Mouse (Mus musculus): ENCODE data around the gene Slc1a2. TPM values are rescaled to one million over a fixed set of nuclear protein-coding genes. Genes with fewer than 3 reads are reported as not detected.

Slc1a2 gene
- polyA plus RNA-seq (2015; fragmentation: Nextera tagmentation; extraction: Ambion mirVana), result 16.2 and 18.3 TPM in 2 replicates

- H3K9ac ChIP-seq (ENCODE audit: low read depth, low read length), result peak within 1 kb of the TSS; percentile 90
- H3K4me1 ChIP-seq (ENCODE audit: control insufficient read depth, insufficient read depth, low read depth, low read length), result peaks cover 28% of the 10 kb centered on the region
- ATAC-seq, result peak; percentile 46
- H3K4me3 ChIP-seq (ENCODE audit: low read length), result peak within 1 kb of the TSS; percentile 74
- H3K36me3 ChIP-seq (ENCODE audit: control insufficient read depth, insufficient read depth, low read length), result no peaks in the 10 kb centered on the region
- no peaks in the 10 kb centered on the region for H3K9me3 ChIP-seq (ENCODE audit: control insufficient read depth, low read length)
- H3K4me2 ChIP-seq (ENCODE audit: low read length), result peak within 1 kb of the TSS; percentile 93
- H3K27me3 ChIP-seq (replicated peaks; ENCODE audit: control insufficient read depth, insufficient read depth, low read length), result no peaks in the 10 kb centered on the region
- peak within 1 kb of the TSS; percentile 94 for H3K27ac ChIP-seq (ENCODE audit: low read depth, low read length)
- under 1% methylated on average over 20 of the region's 20 CpGs for WGBS
Measured at GRCm38 (mm10) chr2:102658163-102658660, at the start of gene Slc1a2. Slc1a2 (plus strand) TSS chr2:102658659.

- Histone ChIP-seq H3K9ac (ENCODE audit: low read depth, low read length) (no peak overlapping the region), H3K27ac (ENCODE audit: low read depth, low read length) (no peak overlapping the region), H3K9me3 (ENCODE audit: control insufficient read depth, low read length) (no peaks in the 10 kb centered on the region), H3K4me2 (ENCODE audit: low read length) (no peak overlapping the region), H3K27me3 (replicated peaks; ENCODE audit: control insufficient read depth, insufficient read depth, low read length) (no peaks in the 10 kb centered on the region), H3K36me3 (ENCODE audit: control insufficient read depth, insufficient read depth, low read length) (no peaks in the 10 kb centered on the region), H3K4me3 (ENCODE audit: low read length) (no peak overlapping the region), H3K4me1 (ENCODE audit: control insufficient read depth, insufficient read depth, low read depth, low read length) (no peaks in the 10 kb centered on the region)
- 92% methylated on average over 4 of the region's 4 CpGs for WGBS
- no peak for ATAC-seq
Measured at GRCm38 (mm10) chr2:102610485-102610884, 48.0 kb upstream of the Slc1a2 start.

GRCm38 (mm10) chr2:102616637-102617036, 41.8 kb upstream of the Slc1a2 start:
- ATAC-seq, result no peak
- Histone ChIP-seq H3K36me3 (ENCODE audit: control insufficient read depth, insufficient read depth, low read length) (no peaks in the 10 kb centered on the region), H3K4me3 (ENCODE audit: low read length) (no peak overlapping the region), H3K27ac (ENCODE audit: low read depth, low read length) (no peak overlapping the region), H3K4me2 (ENCODE audit: low read length) (no peak overlapping the region), H3K9ac (ENCODE audit: low read depth, low read length) (no peak overlapping the region), H3K27me3 (replicated peaks; ENCODE audit: control insufficient read depth, insufficient read depth, low read length) (no peaks in the 10 kb centered on the region), H3K9me3 (ENCODE audit: control insufficient read depth, low read length) (no peaks in the 10 kb centered on the region), H3K4me1 (ENCODE audit: control insufficient read depth, insufficient read depth, low read depth, low read length) (no peaks in the 10 kb centered on the region)
- WGBS, result 63% methylated on average over 2 of the region's 2 CpGs

- peak; percentile 80 for ATAC-seq
- Histone ChIP-seq H3K36me3 (ENCODE audit: control insufficient read depth, insufficient read depth, low read length) (no peaks in the 10 kb centered on the region), H3K4me3 (ENCODE audit: low read length) (no peak overlapping the region), H3K27ac (ENCODE audit: low read depth, low read length) (peak overlapping the region; percentile 44; the same call in 1 of the 2 replicates), H3K9me3 (ENCODE audit: control insufficient read depth, low read length) (no peaks in the 10 kb centered on the region), H3K4me2 (ENCODE audit: low read length) (no peak overlapping the region), H3K9ac (ENCODE audit: low read depth, low read length) (no peak overlapping the region), H3K27me3 (replicated peaks; ENCODE audit: control insufficient read depth, insufficient read depth, low read length) (no peaks in the 10 kb centered on the region), H3K4me1 (ENCODE audit: control insufficient read depth, insufficient read depth, low read depth, low read length) (no peaks in the 10 kb centered on the region)
- 54% methylated on average over 12 of the region's 12 CpGs for WGBS
Measured at GRCm38 (mm10) chr2:102620744-102621429, 37.6 kb upstream of the Slc1a2 start.

GRCm38 (mm10) chr2:102622176-102622575, 36.3 kb upstream of the Slc1a2 start:
- ATAC-seq, result no peak

GRCm38 (mm10) chr2:102622943-102623342, 35.5 kb upstream of the Slc1a2 start:
- no peak overlapping the region for H3K4me2 ChIP-seq (ENCODE audit: low read length)
- H3K27me3 ChIP-seq (replicated peaks; ENCODE audit: control insufficient read depth, insufficient read depth, low read length), result no peaks in the 10 kb centered on the region
- no peaks in the 10 kb centered on the region for H3K36me3 ChIP-seq (ENCODE audit: control insufficient read depth, insufficient read depth, low read length)
- no peak overlapping the region for H3K27ac ChIP-seq (ENCODE audit: low read depth, low read length)
- H3K9me3 ChIP-seq (ENCODE audit: control insufficient read depth, low read length), result no peaks in the 10 kb centered on the region
- no peak overlapping the region for H3K9ac ChIP-seq (ENCODE audit: low read depth, low read length)
- H3K4me1 ChIP-seq (ENCODE audit: control insufficient read depth, insufficient read depth, low read depth, low read length), result no peaks in the 10 kb centered on the region
- ATAC-seq, result no peak
- no peak overlapping the region for H3K4me3 ChIP-seq (ENCODE audit: low read length)

More at GRCm38 (mm10) chr2:102622176-102622575, 36.3 kb upstream of the Slc1a2 start:
- no peaks in the 10 kb centered on the region for H3K4me1 ChIP-seq (ENCODE audit: control insufficient read depth, insufficient read depth, low read depth, low read length)
- H3K4me2 ChIP-seq (ENCODE audit: low read length), result no peak overlapping the region
- no peaks in the 10 kb centered on the region for H3K27me3 ChIP-seq (replicated peaks; ENCODE audit: control insufficient read depth, insufficient read depth, low read length)
- H3K36me3 ChIP-seq (ENCODE audit: control insufficient read depth, insufficient read depth, low read length), result no peaks in the 10 kb centered on the region
- no peak overlapping the region for H3K9ac ChIP-seq (ENCODE audit: low read depth, low read length)
- H3K4me3 ChIP-seq (ENCODE audit: low read length), result no peak overlapping the region
- H3K9me3 ChIP-seq (ENCODE audit: control insufficient read depth, low read length), result no peaks in the 10 kb centered on the region
- no peak overlapping the region for H3K27ac ChIP-seq (ENCODE audit: low read depth, low read length)
- 86% methylated on average over 5 of the region's 5 CpGs for WGBS

GRCm38 (mm10) chr2:102624538-102624937, 33.9 kb upstream of the Slc1a2 start:
- Histone ChIP-seq H3K36me3 (ENCODE audit: control insufficient read depth, insufficient read depth, low read length) (no peaks in the 10 kb centered on the region), H3K9me3 (ENCODE audit: control insufficient read depth, low read length) (no peaks in the 10 kb centered on the region), H3K4me2 (ENCODE audit: low read length) (no peak overlapping the region), H3K9ac (ENCODE audit: low read depth, low read length) (no peak overlapping the region), H3K4me3 (ENCODE audit: low read length) (no peak overlapping the region), H3K4me1 (ENCODE audit: control insufficient read depth, insufficient read depth, low read depth, low read length) (no peaks in the 10 kb centered on the region), H3K27me3 (replicated peaks; ENCODE audit: control insufficient read depth, insufficient read depth, low read length) (no peaks in the 10 kb centered on the region), H3K27ac (ENCODE audit: low read depth, low read length) (no peak overlapping the region)
- WGBS, result 73% methylated on average over 1 of the region's 1 CpGs
- ATAC-seq, result no peak

GRCm38 (mm10) chr2:102632361-102632760, 26.1 kb upstream of the Slc1a2 start:
- Histone ChIP-seq H3K4me1 (ENCODE audit: control insufficient read depth, insufficient read depth, low read depth, low read length) (no peaks in the 10 kb centered on the region), H3K9me3 (ENCODE audit: control insufficient read depth, low read length) (no peaks in the 10 kb centered on the region), H3K4me3 (ENCODE audit: low read length) (no peak overlapping the region), H3K27me3 (replicated peaks; ENCODE audit: control insufficient read depth, insufficient read depth, low read length) (no peaks in the 10 kb centered on the region), H3K4me2 (ENCODE audit: low read length) (no peak overlapping the region), H3K36me3 (ENCODE audit: control insufficient read depth, insufficient read depth, low read length) (no peaks in the 10 kb centered on the region), H3K9ac (ENCODE audit: low read depth, low read length) (no peak overlapping the region), H3K27ac (ENCODE audit: low read depth, low read length) (no peak overlapping the region)
- 93% methylated on average over 4 of the region's 4 CpGs for WGBS
- no peak for ATAC-seq

- no peak overlapping the region for H3K27ac ChIP-seq (ENCODE audit: low read depth, low read length)
- H3K27me3 ChIP-seq (replicated peaks; ENCODE audit: control insufficient read depth, insufficient read depth, low read length), result no peaks in the 10 kb centered on the region
- ATAC-seq, result no peak
- H3K4me3 ChIP-seq (ENCODE audit: low read length), result no peak overlapping the region
- H3K9ac ChIP-seq (ENCODE audit: low read depth, low read length), result no peak overlapping the region
- H3K4me2 ChIP-seq (ENCODE audit: low read length), result no peak overlapping the region
- 83% methylated on average over 1 of the region's 1 CpGs for WGBS
- H3K9me3 ChIP-seq (ENCODE audit: control insufficient read depth, low read length), result no peaks in the 10 kb centered on the region
- no peaks in the 10 kb centered on the region for H3K36me3 ChIP-seq (ENCODE audit: control insufficient read depth, insufficient read depth, low read length)
- peaks cover 3% of the 10 kb centered on the region for H3K4me1 ChIP-seq (ENCODE audit: control insufficient read depth, insufficient read depth, low read depth, low read length)
Measured at GRCm38 (mm10) chr2:102634010-102634409, 24.4 kb upstream of the Slc1a2 start.
